Mouse (Mus musculus): ENCODE measurements around the gene Tspan9. TPM values are rescaled to one million over a fixed set of nuclear protein-coding genes. Genes with fewer than 3 reads are reported as not detected.
A peak's percentile ranks its signal among the peaks of the same experiment; 100 is the strongest.

Gene Tspan9
- polyA plus RNA-seq, 1 experiment from 2014 or later, result 19.6 TPM

- no peaks in the 10 kb centered on the region for H3K36me3 ChIP-seq (replicated peaks; ENCODE audit: insufficient read depth, low read length)
- no peaks in the 10 kb centered on the region for H3K27me3 ChIP-seq (ENCODE audit: insufficient read depth, low read length)
- no peaks in the 10 kb centered on the region for H3K4me1 ChIP-seq (ENCODE audit: insufficient read depth)
- H3K4me3 ChIP-seq (ENCODE audit: low read depth, low read length), result no peak overlapping the region
- 66% methylated on average over 8 of the region's 8 CpGs for WGBS (ENCODE audit: insufficient replicate concordance)
- H3K27ac ChIP-seq (ENCODE audit: low read depth), result no peak overlapping the region
- TF ChIP-seq CTCF (IDR thresholded peaks at IDR 0.05; ENCODE audit: low read depth) (no peak), EP300 (IDR thresholded peaks at IDR 0.05; ENCODE audit: low read depth) (no peak)
- ATAC-seq, result no peak
- DNase-seq, result no peak
- no peak overlapping the region for H3K9ac ChIP-seq (replicated peaks)
- no peaks in the 10 kb centered on the region for H3K9me3 ChIP-seq (ENCODE audit: low read length)
- H3K4me2 ChIP-seq (ENCODE audit: low read depth, low read length), result no peak overlapping the region
Observed at GRCm38 (mm10) chr6:128095906-128096305, 47.5 kb downstream of the Tspan9 start.

DNA sequence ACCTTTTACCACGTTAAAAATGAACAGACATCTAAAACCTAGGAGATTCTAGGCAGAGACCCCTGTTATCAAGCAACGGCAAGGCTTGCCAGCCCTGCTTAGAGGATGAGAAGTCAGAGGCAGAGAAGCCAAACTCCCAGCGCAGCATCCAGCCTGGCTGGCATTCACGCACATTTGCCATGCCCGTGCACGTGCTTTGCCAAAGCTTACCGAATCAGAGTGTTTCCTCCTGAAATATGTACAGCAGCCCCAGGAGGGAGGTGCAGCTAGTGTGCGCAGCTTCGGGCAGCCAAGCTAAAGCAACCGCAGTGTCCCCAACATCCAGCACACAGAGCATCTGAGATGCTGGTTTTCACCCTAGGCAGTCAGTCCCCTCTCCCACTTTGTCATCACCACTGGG, 48.3 kb downstream of the Tspan9 start:
- ATAC-seq (no peak), DNase-seq (no peak)
- Histone ChIP-seq H3K4me3 (ENCODE audit: low read depth, low read length) (no peak overlapping the region), H3K36me3 (replicated peaks; ENCODE audit: insufficient read depth, low read length) (no peaks in the 10 kb centered on the region), H3K9me3 (ENCODE audit: low read length) (no peaks in the 10 kb centered on the region), H3K4me1 (ENCODE audit: insufficient read depth) (no peaks in the 10 kb centered on the region), H3K27me3 (ENCODE audit: insufficient read depth, low read length) (no peaks in the 10 kb centered on the region), H3K27ac (ENCODE audit: low read depth) (no peak overlapping the region), H3K4me2 (ENCODE audit: low read depth, low read length) (no peak overlapping the region), H3K9ac (replicated peaks) (no peak overlapping the region)
- WGBS (ENCODE audit: insufficient replicate concordance), result 82% methylated on average over 10 of the region's 10 CpGs
- TF ChIP-seq EP300 (IDR thresholded peaks at IDR 0.05; ENCODE audit: low read depth) (no peak), CTCF (IDR thresholded peaks at IDR 0.05; ENCODE audit: low read depth) (no peak)

DNA sequence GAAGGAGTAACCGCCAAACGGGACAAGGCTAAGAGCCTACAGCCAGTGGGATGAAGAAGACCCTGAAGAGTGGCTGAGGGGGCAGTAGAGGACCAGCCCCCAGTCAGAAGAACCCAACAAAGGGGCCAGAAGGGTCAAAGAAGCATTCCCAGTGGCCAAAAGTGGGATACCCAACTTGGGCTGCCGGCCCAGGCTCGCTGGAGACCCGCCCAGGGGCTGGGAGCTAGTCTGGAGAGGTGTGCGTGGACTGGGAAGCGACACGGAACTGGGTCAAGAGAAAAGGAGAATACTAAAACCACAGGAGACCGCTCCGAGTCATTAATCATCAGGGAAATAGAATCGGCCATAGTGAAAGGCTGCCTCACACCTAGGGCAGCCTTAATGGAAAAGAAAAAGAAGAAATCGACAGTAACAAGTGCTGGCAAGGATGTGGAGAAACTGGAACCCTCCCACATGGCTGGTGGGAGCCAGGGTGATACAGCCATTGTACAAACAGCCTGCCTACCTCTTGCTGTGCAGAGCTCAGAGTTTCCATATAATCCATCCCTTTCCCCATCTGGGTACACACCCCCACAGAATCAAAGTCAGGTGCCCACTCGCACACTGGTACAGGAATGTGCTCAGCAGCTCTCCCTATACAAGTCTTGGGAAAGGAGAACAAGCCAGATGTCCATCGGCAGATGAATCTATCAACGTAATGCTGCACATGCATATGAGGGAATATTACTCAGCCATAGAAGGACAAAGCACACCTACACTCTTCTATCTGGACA, 49.4 kb downstream of the Tspan9 start:
- WGBS (ENCODE audit: insufficient replicate concordance), result 70% methylated on average over 15 of the region's 15 CpGs
- TF ChIP-seq EP300 (IDR thresholded peaks at IDR 0.05; ENCODE audit: low read depth), result no peak
- TF ChIP-seq CTCF (IDR thresholded peaks at IDR 0.05; ENCODE audit: low read depth), result no peak
- H3K4me3 ChIP-seq (ENCODE audit: low read depth, low read length), result no peak overlapping the region
- H3K27me3 ChIP-seq (ENCODE audit: insufficient read depth, low read length), result no peaks in the 10 kb centered on the region
- H3K36me3 ChIP-seq (replicated peaks; ENCODE audit: insufficient read depth, low read length), result no peaks in the 10 kb centered on the region
- DNase-seq (no peak), ATAC-seq (no peak)
- no peaks in the 10 kb centered on the region for H3K4me1 ChIP-seq (ENCODE audit: insufficient read depth)
- H3K27ac ChIP-seq (ENCODE audit: low read depth), result no peak overlapping the region
- no peak overlapping the region for H3K9ac ChIP-seq (replicated peaks)
- H3K9me3 ChIP-seq (ENCODE audit: low read length), result no peaks in the 10 kb centered on the region
- no peak overlapping the region for H3K4me2 ChIP-seq (ENCODE audit: low read depth, low read length)

DNA sequence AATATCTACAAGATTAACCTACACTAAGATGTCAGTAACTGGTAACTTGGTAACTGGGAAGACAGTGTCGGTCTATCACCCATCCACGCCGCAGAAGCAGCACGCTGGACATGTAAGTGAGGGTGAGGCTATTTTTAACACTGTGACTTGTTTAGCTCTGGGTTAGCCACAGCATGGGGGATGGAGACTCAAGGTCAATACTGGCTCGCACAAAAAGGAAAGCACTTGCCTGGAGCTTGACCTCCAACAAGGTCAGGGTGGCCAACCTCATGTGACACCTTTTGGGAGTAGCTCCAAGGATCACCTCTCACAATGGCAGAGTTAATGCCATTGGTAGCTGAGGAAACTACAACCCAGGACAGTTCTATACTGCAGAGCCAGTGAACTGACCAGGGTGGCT, 50.8 kb downstream of the Tspan9 start:
- TF ChIP-seq EP300 (IDR thresholded peaks at IDR 0.05; ENCODE audit: low read depth) (no peak), CTCF (IDR thresholded peaks at IDR 0.05; ENCODE audit: low read depth) (no peak)
- DNase-seq (no peak), ATAC-seq (peak; percentile 23; the same call in 1 of the 2 replicates)
- no peaks in the 10 kb centered on the region for H3K36me3 ChIP-seq (replicated peaks; ENCODE audit: insufficient read depth, low read length)
- no peaks in the 10 kb centered on the region for H3K27me3 ChIP-seq (ENCODE audit: insufficient read depth, low read length)
- no peaks in the 10 kb centered on the region for H3K9me3 ChIP-seq (ENCODE audit: low read length)
- WGBS (ENCODE audit: insufficient replicate concordance), result 60% methylated on average over 5 of the region's 5 CpGs
- H3K27ac ChIP-seq (ENCODE audit: low read depth), result no peak overlapping the region
- H3K4me2 ChIP-seq (ENCODE audit: low read depth, low read length), result no peak overlapping the region
- no peak overlapping the region for H3K9ac ChIP-seq (replicated peaks)
- no peaks in the 10 kb centered on the region for H3K4me1 ChIP-seq (ENCODE audit: insufficient read depth)
- no peak overlapping the region for H3K4me3 ChIP-seq (ENCODE audit: low read depth, low read length)

DNA sequence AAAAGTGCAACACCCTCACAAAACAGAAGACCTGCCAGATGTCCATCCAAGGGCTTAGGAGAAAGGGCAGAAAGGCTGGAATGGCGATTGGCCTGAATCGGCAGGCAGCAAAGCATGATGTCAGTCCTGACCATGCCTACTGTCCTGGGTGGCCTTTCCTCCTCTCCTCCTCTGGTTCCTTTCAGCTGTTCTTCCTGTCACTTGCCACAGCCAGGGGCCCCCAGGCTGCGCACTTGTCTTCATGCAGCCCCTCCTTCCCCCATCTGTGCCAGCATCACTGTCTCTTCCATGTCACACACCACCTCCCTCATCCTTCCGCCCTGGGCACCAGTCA, 51.6 kb downstream of the Tspan9 start:
- no peaks in the 10 kb centered on the region for H3K36me3 ChIP-seq (replicated peaks; ENCODE audit: insufficient read depth, low read length)
- WGBS (ENCODE audit: insufficient replicate concordance), result 88% methylated on average over 4 of the region's 4 CpGs

GRCm38 (mm10) chr6:128090985-128091832, 52.2 kb downstream of the Tspan9 start:
- no peaks in the 10 kb centered on the region for H3K27me3 ChIP-seq (ENCODE audit: insufficient read depth, low read length)
- no peaks in the 10 kb centered on the region for H3K4me1 ChIP-seq (ENCODE audit: insufficient read depth)
- no peaks in the 10 kb centered on the region for H3K36me3 ChIP-seq (replicated peaks; ENCODE audit: insufficient read depth, low read length)
- no peak overlapping the region for H3K4me2 ChIP-seq (ENCODE audit: low read depth, low read length)
- no peak overlapping the region for H3K9ac ChIP-seq (replicated peaks)
- H3K9me3 ChIP-seq (ENCODE audit: low read length), result no peaks in the 10 kb centered on the region
- ATAC-seq (0 out of 2 replicates have a peak, but pooled peaks have one; percentile 23), DNase-seq (peak; percentile 47)
- no peak for TF ChIP-seq EP300 (IDR thresholded peaks at IDR 0.05; ENCODE audit: low read depth)
- TF ChIP-seq CTCF (IDR thresholded peaks at IDR 0.05; ENCODE audit: low read depth), result peak; percentile 86
- no peak overlapping the region for H3K27ac ChIP-seq (ENCODE audit: low read depth)
- H3K4me3 ChIP-seq (ENCODE audit: low read depth, low read length), result no peak overlapping the region
- 39% methylated on average over 6 of the region's 6 CpGs for WGBS (ENCODE audit: insufficient replicate concordance)

More for the DNA sequence above, 51.6 kb downstream of the Tspan9 start:
- ATAC-seq (peak; percentile 19; the same call in 1 of the 2 replicates), DNase-seq (no peak)
- no peaks in the 10 kb centered on the region for H3K27me3 ChIP-seq (ENCODE audit: insufficient read depth, low read length)
- H3K4me1 ChIP-seq (ENCODE audit: insufficient read depth), result no peaks in the 10 kb centered on the region
- no peaks in the 10 kb centered on the region for H3K9me3 ChIP-seq (ENCODE audit: low read length)
- no peak overlapping the region for H3K4me2 ChIP-seq (ENCODE audit: low read depth, low read length)
- H3K27ac ChIP-seq (ENCODE audit: low read depth), result no peak overlapping the region
- no peak overlapping the region for H3K9ac ChIP-seq (replicated peaks)
- no peak overlapping the region for H3K4me3 ChIP-seq (ENCODE audit: low read depth, low read length)
- no peak for TF ChIP-seq CTCF (IDR thresholded peaks at IDR 0.05; ENCODE audit: low read depth)
- TF ChIP-seq EP300 (IDR thresholded peaks at IDR 0.05; ENCODE audit: low read depth), result no peak

All from liver, postnatal 0 days (tissue).